Mouse (Mus musculus) cerebellum, postnatal 25 days (tissue): ENCODE data around the gene Ric3.
A peak's percentile ranks its signal among the peaks of the same experiment; 100 is the strongest.
"Not testable (repeated sequence)": the region's sequence is repeated elsewhere in the genome, so short reads cannot be mapped to it uniquely, and the experiment has no call there.

ENCODE experiments used
- DNase-seq, 2 experiments: peaks; one replicate each; pipeline ENCODE4 v3.0.0; 2021; ENCODE audit warnings: mixed read lengths in 2 of 2

Gene Ric3

DNA sequence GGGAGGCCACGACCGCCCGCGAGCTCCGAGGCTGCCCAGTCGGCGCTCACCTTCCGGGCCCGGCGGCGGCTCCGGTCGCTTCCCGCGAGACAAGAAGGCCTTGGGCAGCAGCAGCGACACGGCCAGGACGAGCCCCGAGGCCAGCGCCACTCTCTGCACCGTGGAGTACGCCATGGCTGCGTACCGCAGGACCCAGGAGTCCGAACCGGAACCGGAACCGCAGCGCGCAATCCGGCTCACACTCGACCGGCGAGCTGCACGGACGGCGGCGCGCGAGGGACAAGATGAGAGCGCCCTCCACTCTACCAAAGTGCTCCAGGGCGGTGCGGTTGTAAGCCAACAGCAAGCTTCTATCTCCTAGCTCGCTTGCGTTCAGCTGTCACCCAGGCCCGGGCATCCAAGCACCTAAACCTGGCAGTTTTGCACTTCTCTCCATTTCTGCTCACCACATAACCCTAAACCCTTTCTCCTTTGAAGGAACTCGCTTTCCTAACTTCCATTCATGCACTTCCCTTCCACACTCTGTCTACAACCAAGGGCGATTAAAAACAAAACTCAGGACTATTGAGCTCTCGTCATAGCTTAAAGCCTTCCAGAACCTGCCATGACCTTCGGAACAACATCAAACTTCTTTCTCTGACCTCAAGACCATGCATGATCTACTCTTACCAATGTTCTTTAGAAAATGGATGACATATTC lies at the start of gene Ric3:
TSS of gene Ric3 (minus strand) at position 219 of the 700 bp plus-strand sequence.
- peak; percentile 96 to 97 for DNase-seq

GRCm38 (mm10) chr7:109131565-109131964 lies 48.4 kb upstream of the Ric3 start:
- peak in 1 of 2 experiments; percentile 51 for DNase-seq

DNA sequence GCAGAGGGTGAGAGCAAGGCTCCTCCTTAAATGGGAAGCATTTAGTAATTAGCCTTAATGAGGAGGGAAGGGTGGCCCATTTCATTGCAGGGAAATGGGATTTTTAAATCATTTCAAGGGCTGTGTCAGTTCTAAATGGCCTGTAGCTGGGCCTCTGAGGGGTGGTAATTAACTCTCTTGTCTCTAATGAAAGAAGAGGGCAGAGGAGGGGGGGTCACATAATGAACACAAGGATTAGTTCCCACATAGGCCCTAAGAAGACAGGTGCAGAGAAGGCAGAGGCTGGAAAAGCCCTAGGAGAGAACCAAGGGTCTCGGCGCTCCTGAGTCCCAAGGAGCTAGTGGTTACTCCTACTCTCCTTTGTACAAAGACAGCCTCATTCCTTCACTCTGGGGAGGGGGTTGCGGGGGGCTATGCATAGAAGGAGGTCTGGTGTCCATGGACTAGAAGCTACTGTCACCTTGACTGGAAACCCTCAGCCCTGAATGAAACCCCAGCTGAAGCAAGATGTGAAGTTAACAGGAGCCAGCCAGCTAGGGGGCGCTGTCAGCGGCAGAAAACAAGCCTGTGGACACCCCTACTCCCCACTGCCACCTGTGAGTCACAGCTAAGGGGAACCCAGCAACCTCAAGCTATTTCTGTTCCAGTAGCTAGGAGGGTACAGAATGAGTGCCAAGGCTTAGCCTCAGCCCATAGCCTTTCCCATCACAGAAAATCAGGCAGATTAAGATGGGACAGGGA lies 47.0 kb upstream of the Ric3 start:
- peak in 1 of 2 experiments; percentile 62 for DNase-seq

DNA sequence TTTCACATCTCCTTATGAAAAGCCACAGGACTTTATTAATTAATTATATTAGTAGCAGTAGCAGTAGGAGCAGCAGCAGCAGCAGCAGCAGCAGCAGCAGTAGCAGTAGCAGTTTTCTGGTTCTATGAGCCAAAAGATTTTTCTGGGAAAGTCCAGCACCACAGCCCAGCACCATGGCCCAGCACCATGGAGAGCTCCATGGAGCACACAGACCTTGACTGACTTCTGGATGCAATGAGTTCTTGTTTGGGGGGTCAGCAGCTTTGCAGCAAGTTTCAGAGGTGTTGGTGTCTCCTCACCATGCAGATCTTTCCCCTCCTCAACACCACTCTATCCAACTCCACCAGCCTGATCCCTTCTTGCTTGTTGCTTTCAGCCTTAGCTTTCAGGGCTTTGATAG lies 46.3 kb upstream of the Ric3 start:
- DNase-seq: no peak

- no peak for DNase-seq
Observed at GRCm38 (mm10) chr7:109115929-109116328, 32.8 kb upstream of the Ric3 start.

GRCm38 (mm10) chr7:109115488-109115887 lies 32.4 kb upstream of the Ric3 start:
- not testable (repeated sequence) for DNase-seq

DNA sequence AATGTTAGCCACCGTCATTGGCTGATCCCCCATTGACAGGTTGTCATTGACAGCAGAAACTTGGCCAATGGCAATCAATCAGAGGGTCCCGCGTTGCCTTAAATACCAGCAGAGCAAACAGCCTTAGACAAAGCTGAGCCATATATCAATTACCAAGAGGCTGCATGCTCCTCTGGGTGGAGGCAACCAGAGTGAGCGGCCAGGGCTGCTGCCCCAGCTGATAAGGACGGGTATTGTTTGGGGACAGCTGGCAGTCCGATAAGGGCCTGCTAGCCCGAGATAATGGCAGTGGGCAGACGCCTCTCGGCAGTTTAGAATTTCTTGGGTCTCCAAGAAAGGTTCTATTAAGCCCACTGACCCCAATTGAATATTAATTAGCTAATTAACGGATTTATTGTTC lies 31.8 kb upstream of the Ric3 start:
- no peak for DNase-seq

GRCm38 (mm10) chr7:109111000-109111399 lies 27.9 kb upstream of the Ric3 start:
- DNase-seq: no peak

- DNase-seq: no peak
Observed at GRCm38 (mm10) chr7:109104894-109105293, 21.8 kb upstream of the Ric3 start.

- no peak for DNase-seq
Observed at GRCm38 (mm10) chr7:109101167-109101566, 18.0 kb upstream of the Ric3 start.

DNA sequence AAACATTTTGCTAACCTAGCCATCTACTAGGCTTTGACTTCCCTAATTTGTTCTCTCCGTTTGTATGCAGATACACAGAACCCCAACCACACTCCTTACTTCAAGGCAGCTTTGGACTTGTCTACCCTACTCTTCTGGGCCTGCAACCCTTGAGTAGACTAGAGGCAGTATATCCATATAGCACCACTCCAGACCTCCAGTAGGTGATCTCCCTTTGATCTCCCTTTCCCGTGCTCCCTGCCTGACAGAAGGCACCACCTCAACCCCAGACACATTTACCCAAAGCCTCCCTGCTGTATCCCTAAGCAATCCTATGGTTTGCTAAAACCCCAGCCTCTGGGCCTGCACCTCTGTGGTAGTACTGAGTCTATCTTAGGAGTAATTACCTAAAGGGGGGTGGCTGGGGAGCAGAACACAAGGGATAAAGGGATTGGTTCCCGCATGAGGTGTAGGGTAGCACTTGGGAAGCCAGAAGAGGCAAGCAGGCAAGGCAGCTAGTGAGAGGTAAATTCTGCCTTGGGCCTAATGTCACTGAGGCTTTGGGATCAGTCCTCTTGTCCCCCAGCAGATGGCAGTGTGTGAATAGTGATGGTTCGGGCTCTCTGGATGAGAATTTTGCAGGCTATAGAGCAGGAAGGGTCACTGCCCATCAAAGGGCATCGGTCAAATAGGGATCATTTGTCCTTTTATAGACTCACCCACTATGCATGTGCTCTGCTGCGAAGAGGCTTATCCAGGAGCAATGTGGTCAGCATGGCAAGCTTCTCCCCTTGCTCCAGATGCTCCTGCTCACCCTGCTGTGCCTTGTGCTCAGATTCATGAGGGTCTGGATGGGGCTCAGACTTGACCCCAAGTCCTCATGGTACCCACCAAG lies 15.3 kb upstream of the Ric3 start:
- peak; percentile 64 to 78 for DNase-seq

DNA sequence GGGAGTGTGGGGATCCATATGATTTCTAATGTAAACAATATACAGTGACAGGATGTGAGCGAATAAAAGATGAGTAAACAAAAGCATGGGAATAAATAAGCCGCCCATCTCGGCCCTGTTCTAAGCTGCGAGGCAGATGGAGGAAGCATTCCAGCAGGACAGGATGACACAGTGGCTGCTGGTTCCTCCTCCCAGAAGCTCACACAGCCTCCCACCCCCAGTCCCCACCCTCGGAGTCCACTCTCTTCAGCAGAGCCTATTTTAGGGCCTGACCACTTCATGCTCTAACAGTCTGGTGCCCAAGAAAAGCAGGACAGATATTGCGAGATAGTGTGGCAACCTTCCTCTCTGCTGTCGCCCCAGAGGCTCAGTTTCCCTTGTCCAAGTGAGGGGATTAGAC lies 14.1 kb upstream of the Ric3 start:
- DNase-seq: no peak

GRCm38 (mm10) chr7:109096618-109097017 lies 13.5 kb upstream of the Ric3 start:
- DNase-seq: no peak

DNA sequence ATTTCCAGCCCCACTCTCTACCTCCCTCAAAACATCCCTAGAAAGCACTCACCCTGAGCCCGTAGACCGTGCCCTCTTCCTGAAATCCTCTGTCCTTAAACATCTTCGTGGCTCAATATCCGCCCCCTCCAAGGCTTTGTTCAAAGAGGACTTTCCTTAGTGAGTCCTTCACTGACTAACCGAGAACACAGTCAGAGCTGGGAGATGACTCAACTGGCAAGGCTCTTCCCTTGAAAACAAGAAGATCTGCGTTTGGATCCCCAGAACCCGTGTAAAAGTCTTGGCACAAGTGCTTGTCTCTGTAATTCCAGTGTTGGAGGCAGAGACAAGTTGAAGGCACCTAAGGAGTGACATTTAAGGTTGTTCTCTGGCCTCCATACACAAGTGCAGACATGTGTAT lies 11.2 kb upstream of the Ric3 start:
- DNase-seq: no peak

GRCm38 (mm10) chr7:109091316-109091715 lies 8.2 kb upstream of the Ric3 start:
- not testable (repeated sequence) for DNase-seq

DNA sequence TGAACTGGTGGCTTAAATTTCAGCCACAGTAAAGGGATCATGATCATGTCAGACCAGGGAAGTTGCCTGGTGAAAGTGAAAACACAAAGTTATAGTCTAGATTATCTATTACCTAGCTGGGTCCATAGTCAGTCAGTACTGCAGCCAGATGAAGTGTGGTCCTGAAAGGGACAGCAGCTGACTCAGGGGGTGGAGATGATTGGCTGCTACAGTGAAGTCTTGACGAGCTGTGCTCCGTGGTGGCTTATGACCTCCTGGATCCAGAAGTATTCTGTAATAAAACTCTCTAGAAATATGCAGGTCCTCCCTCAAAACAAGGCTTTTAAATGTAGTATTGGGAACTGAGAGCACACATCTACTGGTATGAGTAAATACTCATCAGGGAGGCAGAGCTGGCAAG lies 3.8 kb upstream of the Ric3 start:
- no peak for DNase-seq

DNA sequence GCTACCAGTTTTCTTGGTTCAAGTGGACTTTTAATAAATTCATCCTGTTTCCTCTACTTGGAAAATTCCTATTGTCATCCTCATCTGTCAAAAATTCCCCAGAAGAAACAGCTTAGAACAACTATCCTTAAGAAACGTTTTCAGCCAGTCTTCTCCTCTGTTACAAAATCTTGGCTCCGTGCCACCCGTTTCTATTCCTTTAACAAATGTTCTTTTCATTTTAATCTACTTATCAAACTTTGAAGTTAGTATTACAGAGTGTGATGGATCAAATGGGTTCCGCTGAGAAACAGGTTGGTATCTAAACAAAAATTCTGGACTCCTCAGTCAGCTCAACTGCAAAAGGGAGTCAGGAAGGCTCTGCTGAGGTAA lies 668 bp upstream of the Ric3 start:
- DNase-seq: peak in 1 of 2 experiments; percentile 56

DNA sequence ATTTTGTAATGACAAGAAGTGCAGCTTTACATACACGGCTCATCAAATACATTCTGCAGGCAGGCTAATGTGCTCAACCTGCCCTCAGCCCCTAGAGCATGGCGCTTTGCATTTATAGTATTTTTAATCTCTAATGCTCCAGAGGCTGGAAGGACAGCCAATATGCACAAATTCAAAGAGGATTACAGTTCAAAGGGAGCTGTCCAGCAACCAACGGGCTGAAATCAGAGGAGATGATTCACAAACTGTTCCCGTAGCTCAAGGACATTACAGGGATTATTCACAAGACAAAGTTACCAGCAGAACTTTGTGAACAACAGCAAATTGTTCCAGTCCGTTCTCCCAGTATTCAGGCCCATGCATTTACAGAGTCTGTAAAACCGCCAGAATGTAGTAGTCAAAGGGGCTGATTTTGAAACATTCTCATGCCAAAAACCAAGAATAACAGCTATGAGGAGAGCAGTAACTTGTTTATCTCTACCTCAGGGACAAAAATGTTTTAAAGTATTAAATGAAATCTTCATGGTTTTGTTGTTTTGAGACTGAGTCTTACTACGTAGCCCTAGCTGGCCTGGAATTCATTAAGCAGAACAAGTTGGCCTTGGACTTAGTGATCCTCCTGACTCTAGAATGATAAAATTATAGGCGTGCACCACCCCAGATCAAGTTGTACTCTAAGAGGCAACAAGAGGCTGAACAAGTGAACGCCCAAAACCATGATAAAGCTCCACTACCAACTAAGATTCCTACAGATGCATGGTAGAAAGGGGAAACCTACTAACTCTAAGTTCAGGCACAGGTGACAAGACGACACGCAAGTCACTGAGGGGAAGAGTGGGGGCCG lies 640 bp downstream of the Ric3 start:
- no peak for DNase-seq

DNA sequence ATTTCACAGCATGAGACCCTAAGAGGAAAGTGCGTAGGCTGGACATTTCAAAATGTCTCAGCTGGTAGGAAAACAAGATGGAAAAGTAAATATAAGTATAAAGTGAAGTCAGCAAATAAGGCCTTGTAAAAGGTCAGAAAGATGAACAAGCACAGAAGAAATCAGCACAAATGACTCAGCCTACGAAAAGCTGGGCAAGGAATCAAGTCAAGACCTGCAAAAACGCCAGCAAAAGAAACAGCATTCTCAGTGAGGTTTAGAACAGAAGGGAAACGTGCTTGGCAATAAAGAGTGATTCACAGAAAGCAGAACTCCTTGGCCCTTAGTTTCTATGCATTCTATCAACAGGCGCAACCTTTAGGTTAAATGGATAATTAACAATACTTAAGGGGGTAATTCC lies 10.8 kb downstream of the Ric3 start:
- peak in 1 of 2 experiments; percentile 26 for DNase-seq

DNA sequence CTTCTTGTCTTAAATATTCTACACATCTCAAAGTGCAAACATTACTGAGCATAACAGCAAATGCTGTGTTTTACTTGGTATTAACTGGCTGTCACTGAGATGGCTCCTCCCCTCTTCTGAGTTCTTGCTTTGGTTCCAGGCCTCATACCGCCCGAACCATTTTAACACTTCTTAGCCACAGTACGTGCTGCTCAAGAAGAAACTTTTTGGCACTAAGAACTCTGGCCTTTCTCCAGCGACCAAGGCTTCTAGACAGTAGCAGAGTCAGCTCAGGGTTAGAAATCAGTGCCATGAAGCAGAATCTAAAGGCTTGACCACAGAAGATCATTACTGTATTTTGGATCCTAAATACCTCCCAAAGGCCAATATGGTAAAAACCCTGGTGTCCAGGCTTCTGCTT lies 13.5 kb downstream of the Ric3 start:
- DNase-seq: peak in 1 of 2 experiments; percentile 30

DNA sequence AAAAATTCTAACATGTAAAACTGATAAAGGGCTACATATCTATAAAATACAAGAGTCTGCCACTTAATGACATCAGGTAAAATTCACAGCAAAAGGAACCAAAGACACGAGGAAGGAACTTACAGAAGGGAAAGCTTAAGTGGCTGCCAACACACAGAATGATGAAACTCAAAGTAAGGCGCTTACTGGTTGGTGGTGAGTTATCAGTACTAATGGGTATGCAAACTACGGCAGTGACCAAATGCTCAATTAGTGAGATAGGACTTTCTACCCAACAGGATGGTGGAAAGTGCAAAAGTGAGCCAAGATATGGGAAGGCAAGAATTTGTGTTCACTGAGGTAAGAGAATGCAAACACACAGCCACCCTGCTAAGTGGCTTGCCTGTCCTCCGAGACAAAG lies 23.6 kb downstream of the Ric3 start:
- no peak for DNase-seq

- peak; percentile 83 to 90 for DNase-seq
Observed at GRCm38 (mm10) chr7:109050831-109051230, 32.3 kb downstream of the Ric3 start.
